Mouse (Mus musculus) embryonic facial prominence, embryonic 10.5 days (tissue): ENCODE data around the gene Wsb1. TPM values are rescaled to one million over a fixed set of nuclear protein-coding genes. Genes with fewer than 3 reads are reported as not detected.
"Not testable (repeated sequence)": the region's sequence is repeated elsewhere in the genome, so short reads cannot be mapped to it uniquely, and the experiment has no call there.

Experiments
- DNase-seq: peaks from one replicate; pipeline ENCODE4 v3.0.0-alpha.2; 2017; ENCODE audit warnings: low spot score
- H3K27ac ChIP-seq: fragments of 300-500 bp; sonication (generic); replicated peaks from 2 replicates; pipeline ENCODE4 v1.5.1; 2016; ENCODE audit warnings: mild to moderate bottlenecking
- H3K27me3 ChIP-seq: fragments of 300-500 bp; sonication (generic); replicated peaks from 2 replicates; pipeline ENCODE4 v1.6.1; 2016; ENCODE audit warnings: low read depth, mild to moderate bottlenecking; ENCODE audit not compliant: poor library complexity, severe bottlenecking
- H3K36me3 ChIP-seq: fragments of 300-500 bp; sonication (generic); replicated peaks from 2 replicates; pipeline ENCODE4 v1.6.1; 2016; ENCODE audit warnings: mild to moderate bottlenecking, moderate library complexity
- H3K4me1 ChIP-seq: fragments of 300-500 bp; sonication (generic); 2 replicates; pipeline ENCODE4 v1.6.1; 2016
- H3K4me3 ChIP-seq: fragments of 300-500 bp; sonication (generic); 2 replicates; pipeline ENCODE4 v1.5.1; 2016; ENCODE audit warnings: mild to moderate bottlenecking, moderate library complexity
- H3K9me3 ChIP-seq: fragments of 300-500 bp; sonication (generic); 2 replicates; pipeline ENCODE4 v1.6.1; 2016; ENCODE audit warnings: mild to moderate bottlenecking
- WGBS: fragments of 180-500 bp; shearing (Covaris S2); methylation state at CpG from one replicate; pipeline ENCODE4 v1.1.7; 2016; 5-methylcytosine and 5-hydroxymethylcytosine counted together
- polyA plus RNA-seq: library from polyadenylated mRNA; unstranded; fragments of >200 nt; fragmentation: Nextera tagmentation; extraction: Ambion mirVana; gene quantifications from 2 replicates; pipeline ENCODE4 v1.2.1, GENCODE M21; 2016

Wsb1 gene
- polyA plus RNA-seq = 270 and 301 TPM in 2 replicates

GRCm38 (mm10) chr11:79254391-79255098 lies at the start of gene Wsb1:
Wsb1 (minus strand) TSS chr11:79254671.
- H3K27me3 ChIP-seq = peaks cover 9% of the 10 kb centered on the region
- peak within 1 kb of the TSS; percentile 99 for H3K27ac ChIP-seq
- 2% methylated on average over 50 of the region's 50 CpGs for WGBS
- H3K9me3 ChIP-seq = no peaks in the 10 kb centered on the region
- H3K4me1 ChIP-seq = peaks cover 30% of the 10 kb centered on the region
- H3K36me3 ChIP-seq = peaks cover 28% of the 10 kb centered on the region
- peak; percentile 95 for DNase-seq
- peak within 1 kb of the TSS; percentile 98 for H3K4me3 ChIP-seq

GRCm38 (mm10) chr11:79304245-79304644 lies 49.8 kb upstream of the Wsb1 start:
- peaks cover 28% of the 10 kb centered on the region for H3K4me1 ChIP-seq
- not testable (repeated sequence) for H3K36me3 ChIP-seq, H3K27ac ChIP-seq, H3K27me3 ChIP-seq, H3K9me3 ChIP-seq, DNase-seq, H3K4me3 ChIP-seq
- 89% methylated on average over 4 of the region's 4 CpGs for WGBS

DNA sequence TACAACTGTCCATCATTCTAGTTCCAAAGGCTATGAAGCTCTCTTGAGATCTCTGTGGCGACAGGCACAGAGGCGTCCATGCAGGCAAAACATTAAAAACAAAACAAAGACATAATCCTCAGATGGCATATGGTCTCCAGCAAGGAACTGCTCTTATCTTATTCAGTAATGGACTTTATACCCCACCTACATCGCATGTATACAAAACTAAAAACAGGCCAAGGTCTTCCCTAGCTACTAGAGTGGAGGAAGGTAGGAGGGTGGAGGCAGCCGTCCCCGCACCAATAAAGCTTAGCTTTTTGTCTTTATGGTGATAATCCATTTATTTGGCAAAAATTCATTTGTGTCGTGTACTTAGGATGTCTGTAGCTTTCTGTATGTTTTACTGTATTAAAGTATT lies 48.6 kb upstream of the Wsb1 start:
- WGBS = 86% methylated on average over 6 of the region's 6 CpGs
- H3K9me3 ChIP-seq = no peaks in the 10 kb centered on the region
- H3K36me3 ChIP-seq = no peaks in the 10 kb centered on the region
- H3K4me3 ChIP-seq = no peak overlapping the region
- no peak overlapping the region for H3K27ac ChIP-seq
- H3K27me3 ChIP-seq = no peaks in the 10 kb centered on the region
- peaks cover 24% of the 10 kb centered on the region for H3K4me1 ChIP-seq
- no peak for DNase-seq

DNA sequence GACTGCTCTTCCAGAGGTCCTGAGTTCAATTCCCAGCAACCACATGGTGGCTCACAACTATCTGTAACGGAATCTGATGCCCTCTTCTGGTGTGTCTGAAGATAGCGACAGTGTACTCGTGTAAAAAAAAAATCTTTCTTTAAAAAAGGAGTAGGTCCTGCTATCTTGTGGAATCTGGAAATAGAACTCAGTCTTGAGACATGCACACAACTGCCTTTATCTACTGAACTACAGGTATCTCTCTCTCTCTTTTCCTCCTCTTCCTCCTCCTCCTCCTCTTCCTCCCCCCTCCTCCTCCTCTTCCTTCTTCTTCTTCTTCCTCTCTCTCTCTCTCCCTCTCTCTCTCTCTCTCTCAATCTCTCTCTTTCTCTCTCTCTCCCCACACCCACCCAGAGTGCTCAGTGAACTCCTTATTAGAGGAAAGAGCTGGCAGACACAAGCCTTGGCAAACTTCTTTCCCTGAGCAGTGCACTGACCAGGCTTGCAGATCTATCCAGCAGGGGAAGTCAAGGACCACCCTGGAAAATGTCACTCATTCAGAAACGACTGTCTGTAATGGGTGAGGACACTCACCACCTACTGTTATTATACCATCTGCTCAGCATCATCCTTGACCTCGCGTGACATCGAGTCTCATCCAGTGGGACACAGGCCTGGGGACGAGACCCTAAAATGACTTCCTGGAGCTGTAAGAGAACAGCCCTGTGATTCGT lies 45.4 kb upstream of the Wsb1 start:
- Histone ChIP-seq H3K4me3 (no peak overlapping the region), H3K4me1 (no peaks in the 10 kb centered on the region), H3K36me3 (no peaks in the 10 kb centered on the region), H3K27me3 (no peaks in the 10 kb centered on the region), H3K9me3 (no peaks in the 10 kb centered on the region), H3K27ac (no peak overlapping the region)
- WGBS = 79% methylated on average over 9 of the region's 9 CpGs
- DNase-seq = no peak

GRCm38 (mm10) chr11:79296856-79297491 lies 42.5 kb upstream of the Wsb1 start, which contains the start of gene Gm9964:
Gm9964 (minus strand) TSS chr11:79296906.
- H3K9me3 ChIP-seq = no peaks in the 10 kb centered on the region
- H3K4me1 ChIP-seq = no peaks in the 10 kb centered on the region
- no peak for DNase-seq
- H3K27ac ChIP-seq = no peak within 1 kb of the TSS
- no peaks in the 10 kb centered on the region for H3K27me3 ChIP-seq
- WGBS = 89% methylated on average over 5 of the region's 5 CpGs
- no peak within 1 kb of the TSS for H3K4me3 ChIP-seq
- H3K36me3 ChIP-seq = no peaks in the 10 kb centered on the region

DNA sequence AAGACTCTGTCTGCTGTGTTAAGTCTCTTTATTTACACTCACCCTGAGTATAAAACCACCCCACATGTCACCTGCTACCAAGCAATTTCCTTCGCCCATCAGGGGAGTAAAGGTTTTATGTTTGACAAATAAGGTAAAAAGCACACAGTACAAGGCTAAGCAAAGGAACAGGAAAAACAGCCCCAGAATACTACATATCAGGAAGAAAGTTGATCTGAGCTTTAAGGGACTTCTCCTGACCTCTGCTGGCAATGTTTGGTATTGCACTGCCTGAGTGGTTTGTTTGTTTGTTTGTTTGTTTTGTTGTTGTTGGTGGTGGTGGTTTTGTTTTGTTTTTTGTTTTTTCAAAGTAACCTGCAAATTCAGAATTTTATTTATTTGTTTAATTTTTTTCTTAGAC lies 41.7 kb upstream of the Wsb1 start:
- Histone ChIP-seq H3K9me3 (no peaks in the 10 kb centered on the region), H3K27ac (no peak overlapping the region), H3K4me1 (no peaks in the 10 kb centered on the region), H3K4me3 (no peak overlapping the region), H3K36me3 (no peaks in the 10 kb centered on the region), H3K27me3 (no peaks in the 10 kb centered on the region)
- peak; percentile 35 for DNase-seq
- 41% methylated on average over 1 of the region's 1 CpGs for WGBS

DNA sequence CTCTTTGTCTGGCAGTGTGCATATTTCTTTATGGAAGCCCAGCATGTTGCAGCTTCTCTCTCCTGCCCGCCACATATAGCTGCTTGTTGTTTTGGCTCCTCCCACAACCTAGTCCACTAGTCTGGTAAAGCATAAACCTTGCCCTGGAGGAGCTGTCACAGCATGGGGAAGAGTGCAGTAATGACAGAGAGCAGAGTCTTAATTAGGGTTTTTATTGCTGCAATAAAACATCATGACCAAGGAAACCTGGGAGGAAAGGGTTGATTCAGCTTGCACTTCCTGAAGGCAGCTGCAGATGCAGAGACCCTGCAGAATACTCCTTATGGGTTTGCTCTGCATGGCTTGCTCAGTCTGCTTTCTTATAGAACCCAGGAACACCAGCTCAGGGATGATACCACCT lies 39.5 kb upstream of the Wsb1 start:
- Histone ChIP-seq H3K4me1 (no peaks in the 10 kb centered on the region), H3K27me3 (no peaks in the 10 kb centered on the region), H3K27ac (no peak overlapping the region), H3K36me3 (no peaks in the 10 kb centered on the region), H3K9me3 (no peaks in the 10 kb centered on the region), H3K4me3 (no peak overlapping the region)
- DNase-seq = no peak
- whole genome bisulfite sequencing = 55% methylated on average over 1 of the region's 1 CpGs

DNA sequence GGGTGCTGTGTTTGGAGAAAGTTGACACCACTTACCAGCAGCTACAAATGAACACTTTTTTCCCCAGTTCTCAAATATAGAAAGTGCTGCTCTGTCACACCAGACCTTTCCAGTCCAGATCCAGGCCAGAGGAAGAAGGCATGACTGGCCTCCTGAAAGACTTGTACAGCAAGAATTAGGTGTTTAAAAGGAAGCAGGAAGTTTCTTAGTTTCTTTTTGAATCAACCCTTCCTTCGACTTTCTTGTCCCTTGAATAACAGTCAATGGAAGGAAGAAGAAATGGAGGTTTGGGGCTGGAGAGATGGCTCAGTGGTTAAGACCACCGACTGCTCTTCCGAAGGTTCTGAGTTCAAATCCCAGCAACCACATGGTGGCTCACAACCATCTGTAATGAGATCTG lies 38.6 kb upstream of the Wsb1 start:
- no peaks in the 10 kb centered on the region for H3K9me3 ChIP-seq
- no peak overlapping the region for H3K27ac ChIP-seq
- DNase-seq = no peak
- WGBS = 88% methylated on average over 3 of the region's 3 CpGs
- no peaks in the 10 kb centered on the region for H3K27me3 ChIP-seq
- H3K36me3 ChIP-seq = no peaks in the 10 kb centered on the region
- no peak overlapping the region for H3K4me3 ChIP-seq
- peaks cover 2% of the 10 kb centered on the region; the same call in 1 of the 2 replicates for H3K4me1 ChIP-seq

DNA sequence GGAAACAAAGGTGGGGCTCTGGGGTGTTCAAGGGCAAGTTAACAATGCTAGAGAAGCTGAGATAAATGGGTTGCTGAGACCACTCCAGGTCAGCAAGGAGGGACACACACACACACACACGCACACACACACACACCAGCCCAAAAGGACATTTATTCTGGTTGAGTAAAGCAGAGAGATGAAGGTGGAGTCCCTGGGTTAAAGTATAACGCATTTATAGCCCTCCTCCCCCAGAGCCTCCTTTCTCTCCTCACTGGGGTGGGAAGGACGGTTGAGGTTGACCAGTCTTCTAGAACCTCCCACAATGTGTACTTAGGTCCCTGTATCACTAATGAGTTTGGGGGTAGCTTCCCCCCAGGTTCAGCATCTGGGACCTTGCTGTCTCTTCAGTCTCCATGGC lies 37.7 kb upstream of the Wsb1 start:
- H3K36me3 ChIP-seq = no peaks in the 10 kb centered on the region
- 83% methylated on average over 3 of the region's 3 CpGs for WGBS
- DNase-seq = no peak
- no peaks in the 10 kb centered on the region for H3K27me3 ChIP-seq
- H3K27ac ChIP-seq = no peak overlapping the region
- no peaks in the 10 kb centered on the region for H3K9me3 ChIP-seq
- H3K4me3 ChIP-seq = no peak overlapping the region
- peaks cover 8% of the 10 kb centered on the region for H3K4me1 ChIP-seq

GRCm38 (mm10) chr11:79291651-79292050 lies 37.2 kb upstream of the Wsb1 start:
- Histone ChIP-seq H3K36me3 (no peaks in the 10 kb centered on the region), H3K4me1 (peaks cover 10% of the 10 kb centered on the region), H3K9me3 (no peaks in the 10 kb centered on the region), H3K27me3 (no peaks in the 10 kb centered on the region), H3K27ac (no peak overlapping the region), H3K4me3 (no peak overlapping the region)
- no peak for DNase-seq
- 69% methylated on average over 5 of the region's 5 CpGs for WGBS

GRCm38 (mm10) chr11:79290473-79290872 lies 36.0 kb upstream of the Wsb1 start:
- H3K27ac ChIP-seq = no peak overlapping the region
- no peaks in the 10 kb centered on the region for H3K9me3 ChIP-seq
- peak; percentile 24 for DNase-seq
- no peak overlapping the region for H3K4me3 ChIP-seq
- H3K36me3 ChIP-seq = no peaks in the 10 kb centered on the region
- H3K4me1 ChIP-seq = peaks cover 13% of the 10 kb centered on the region
- H3K27me3 ChIP-seq = no peaks in the 10 kb centered on the region
- 50% methylated on average over 2 of the region's 2 CpGs for WGBS

GRCm38 (mm10) chr11:79288913-79289640 lies 34.6 kb upstream of the Wsb1 start:
- 0 out of 2 replicates have a peak, but pooled peaks cover 3% of the 10 kb centered on the region for H3K9me3 ChIP-seq
- H3K27ac ChIP-seq = no peak overlapping the region
- H3K36me3 ChIP-seq = no peaks in the 10 kb centered on the region
- WGBS = 87% methylated on average over 5 of the region's 5 CpGs
- no peaks in the 10 kb centered on the region for H3K27me3 ChIP-seq
- peaks cover 13% of the 10 kb centered on the region for H3K4me1 ChIP-seq
- no peak for DNase-seq
- no peak overlapping the region for H3K4me3 ChIP-seq
